Mouse (Mus musculus): ENCODE data around the gene Arid1b. TPM values are rescaled to one million over a fixed set of nuclear protein-coding genes. Genes with fewer than 3 reads are reported as not detected.

The Arid1b gene
- total RNA-seq, 2 experiments from 2014 or later, result 29.2 to 29.7 TPM

- no peak for DNase-seq
These were observed 27.3 kb downstream of the Arid1b start for GRCm38 (mm10) chr17:5021303-5022003.

- DNase-seq, result no peak
These were observed 27.9 kb downstream of the Arid1b start for GRCm38 (mm10) chr17:5022019-5022544.

- DNase-seq, result no peak
These were observed 29.6 kb downstream of the Arid1b start for GRCm38 (mm10) chr17:5023745-5024144.

- DNase-seq, result no peak
These were observed 31.3 kb downstream of the Arid1b start for GRCm38 (mm10) chr17:5025400-5025799.

GRCm38 (mm10) chr17:5026578-5026977 lies 32.4 kb downstream of the Arid1b start:
- no peak for DNase-seq

- no peak for DNase-seq
These were observed 35.0 kb downstream of the Arid1b start for GRCm38 (mm10) chr17:5029148-5029547.

GRCm38 (mm10) chr17:5030290-5030689 lies 36.2 kb downstream of the Arid1b start:
- no peak for DNase-seq

GRCm38 (mm10) chr17:5033346-5033745 lies 39.2 kb downstream of the Arid1b start:
- no peak for DNase-seq

- no peak for DNase-seq
These were observed 40.1 kb downstream of the Arid1b start for GRCm38 (mm10) chr17:5034201-5034600.

- no peak for DNase-seq
These were observed 42.2 kb downstream of the Arid1b start for GRCm38 (mm10) chr17:5036200-5036835.

- no peak for DNase-seq
These were observed 43.1 kb downstream of the Arid1b start for GRCm38 (mm10) chr17:5037199-5037598.

GRCm38 (mm10) chr17:5039826-5040225 lies 45.7 kb downstream of the Arid1b start:
- DNase-seq, result no peak

GRCm38 (mm10) chr17:5043871-5044270 lies 49.7 kb downstream of the Arid1b start:
- DNase-seq, result no peak

- no peak for DNase-seq
These were observed 51.5 kb downstream of the Arid1b start for GRCm38 (mm10) chr17:5045613-5046012.

GRCm38 (mm10) chr17:5047373-5047772 lies 53.2 kb downstream of the Arid1b start:
- no peak for DNase-seq

GRCm38 (mm10) chr17:5050266-5050665 lies 56.1 kb downstream of the Arid1b start:
- no peak for DNase-seq

GRCm38 (mm10) chr17:5050970-5051530 lies 56.9 kb downstream of the Arid1b start:
- no peak for DNase-seq

- no peak for DNase-seq
These were observed 58.1 kb downstream of the Arid1b start for GRCm38 (mm10) chr17:5052091-5052799.

GRCm38 (mm10) chr17:5052800-5053179 lies 58.7 kb downstream of the Arid1b start:
- DNase-seq, result no peak

GRCm38 (mm10) chr17:5053201-5053600 lies 59.1 kb downstream of the Arid1b start:
- DNase-seq, result no peak

- DNase-seq, result no peak
These were observed 61.3 kb downstream of the Arid1b start for GRCm38 (mm10) chr17:5055412-5055811.

GRCm38 (mm10) chr17:5056654-5057053 lies 62.5 kb downstream of the Arid1b start:
- no peak for DNase-seq

- DNase-seq, result no peak
These were observed 63.2 kb downstream of the Arid1b start for GRCm38 (mm10) chr17:5057286-5057685.
